Comparison of ENCODE assay signal across 8 mouse cellular contexts in the genomic region with DNA sequence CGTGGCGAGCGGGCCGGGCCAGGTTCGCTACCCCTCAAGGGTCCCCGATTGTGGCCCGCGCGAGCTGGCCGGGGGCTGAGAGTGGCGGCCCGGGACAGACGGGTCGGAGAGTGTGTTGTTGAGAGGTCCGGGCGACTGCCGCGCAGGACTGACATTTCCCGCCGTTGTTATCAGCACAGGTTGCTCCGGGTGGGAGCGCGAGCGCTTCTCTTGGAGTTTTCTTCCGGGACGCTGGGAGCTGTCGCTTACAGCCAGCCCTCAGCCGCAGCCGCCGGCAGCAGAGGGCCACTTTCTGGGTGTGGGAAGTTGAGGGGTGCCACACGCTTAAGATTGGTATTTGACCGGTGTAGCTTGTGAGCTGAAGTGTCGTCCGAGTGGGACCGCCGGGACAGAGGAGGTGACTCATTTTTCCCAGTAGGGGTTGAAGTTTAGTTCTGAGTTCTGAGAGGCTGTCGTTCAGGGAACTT. TPM values are rescaled to one million over a fixed set of nuclear protein-coding genes. Genes with fewer than 3 reads are reported as not detected.
DNase-seq lines count a peak whose midpoint lies in the region; ATAC-seq and TF ChIP-seq lines count a peak whose summit lies in the region.

No protein-coding gene starts in this region.

- H3K4me1 ChIP-seq in ES-Bruce4 (ENCODE audit: control insufficient read depth, insufficient read depth, low read length) = no peaks in the 10 kb centered on the region
- peaks cover 4% of the 10 kb centered on the region for H3K4me1 ChIP-seq in small intestine, adult 2 months (ENCODE audit: control insufficient read depth, insufficient read depth, insufficient read length, low read length)

- ATAC-seq in megakaryocyte, adult 5-6 weeks (ENCODE audit: poor library complexity, severe bottlenecking) = peak; percentile 8

- no peak for TF ChIP-seq EP300 in ES-Bruce4 (IDR thresholded peaks at IDR 0.05; ENCODE audit: insufficient read depth, low read depth, low read length)

- H3K9me3 ChIP-seq in ES-Bruce4 (replicated peaks; ENCODE audit: control insufficient read depth, insufficient read depth, low read length, poor library complexity, severe bottlenecking) = no peaks in the 10 kb centered on the region

- H3K36me3 ChIP-seq in ES-Bruce4 (ENCODE audit: control insufficient read depth, insufficient read depth, low read length, poor library complexity, severe bottlenecking) = peaks cover 22% of the 10 kb centered on the region
- peaks cover 13% of the 10 kb centered on the region for H3K36me3 ChIP-seq in small intestine, adult 2 months (ENCODE audit: control insufficient read depth, insufficient read depth, low read length)

- H3K27ac ChIP-seq in ES-Bruce4 (ENCODE audit: insufficient read depth, low read length) = no peak overlapping the region
- H3K27ac ChIP-seq in left cerebral cortex, adult 2 months = peak overlapping the region; percentile 95
- H3K27ac ChIP-seq in small intestine, adult 2 months (ENCODE audit: insufficient read depth, low read depth, low read length) = peak overlapping the region; percentile 38; the same call in 1 of the 2 replicates

- H3K27me3 ChIP-seq in ES-Bruce4 (ENCODE audit: control insufficient read depth, insufficient read depth, low read length, poor library complexity, severe bottlenecking) = no peaks in the 10 kb centered on the region
- no peaks in the 10 kb centered on the region for H3K27me3 ChIP-seq in small intestine, adult 2 months (ENCODE audit: control insufficient read depth, insufficient read depth, low read length)

- WGBS in small intestine, adult 2 months = under 1% methylated on average over 37 of the region's 37 CpGs

- peak overlapping the region; percentile 98 for H3K9ac ChIP-seq in ES-Bruce4 (ENCODE audit: low read depth, poor library complexity, severe bottlenecking)

- TF ChIP-seq CTCF in ES-Bruce4 (IDR thresholded peaks at IDR 0.05; ENCODE audit: low read depth, low read length) = no peak
- no peak for TF ChIP-seq CTCF in left cerebral cortex, adult 2 months (IDR thresholded peaks at IDR 0.05)
- no peak for TF ChIP-seq CTCF in small intestine, adult 2 months (IDR thresholded peaks at IDR 0.05; ENCODE audit: extremely low read depth, insufficient read length, insufficient replicate concordance, low read depth, low read length)

- H3K4me3 ChIP-seq in ES-Bruce4 (ENCODE audit: low read depth, low read length) = peak overlapping the region; percentile 93
- H3K4me3 ChIP-seq in left cerebral cortex, adult 2 months = peak overlapping the region; percentile 95
- H3K4me3 ChIP-seq in small intestine, adult 2 months (ENCODE audit: low read depth, low read length) = peak overlapping the region; percentile 74

- TF ChIP-seq POLR2A in ES-Bruce4 (IDR thresholded peaks at IDR 0.05; ENCODE audit: insufficient read depth, low read length) = no peak
- TF ChIP-seq POLR2A in small intestine, adult 2 months (IDR thresholded peaks at IDR 0.05; ENCODE audit: low read depth, low read length) = no peak

- intact Hi-C loops in heart, postnatal 14 days (cut with DNase I) = loop anchor here (2.0 kb wide), 1 partner anchor 242 kb away; no protein-coding TSS in a partner anchor
- intact Hi-C loops in left cerebral cortex, adult 2 months (cut with DNase I) = no loop called here

- DNase-seq in adrenal gland, adult 18-20 months (ENCODE audit: low spot score in 2 of 2) = peak; percentile 51 to 53
- no peak for DNase-seq in adrenal gland, adult 2 months
- DNase-seq in embryo, embryonic 11 days = peak; percentile 47
- DNase-seq in heart, postnatal 14 days = peak; percentile 42 to 43
- no peak for DNase-seq in left cerebral cortex, adult 2 months (ENCODE audit: extremely low spot score in 1 of 2, low spot score in 2 of 2)

RNA-seq across cellular contexts. Expression of a gene that starts 0.6 kb away (rescaled TPM):
- total RNA-seq in adrenal gland, adult 18-20 months (2021) = 100 to 1,000 TPM; 142 to 151 TPM
- total RNA-seq in adrenal gland, adult 2 months (2021) = 100 to 1,000 TPM; 142 to 155 TPM
- polyA plus RNA-seq in adrenal gland, adult 2 months (2012; rRNA removed) = 16.6 and 19.9 TPM in 2 replicates
- 261 TPM in 2 replicates for polyA plus RNA-seq in ES-Bruce4 (2011; ENCODE audit: insufficient read depth, insufficient read length, low read depth, missing spikeins)
- total RNA-seq in heart, postnatal 14 days (2021) = 100 to 1,000 TPM; 102 to 103 TPM
- total RNA-seq in left cerebral cortex, adult 2 months (2021) = 100 to 1,000 TPM; 102 to 103 TPM
- total RNA-seq in megakaryocyte, adult 5-6 weeks (2015) = 62.0 and 67.1 TPM in 2 replicates
- 38.8 and 73.4 TPM in 2 replicates for total RNA-seq in megakaryocyte, adult 5-6 weeks (2017)
- polyA plus RNA-seq in small intestine, adult 2 months (2012; rRNA removed) = 13.1 and 24.9 TPM in 2 replicates

RNA-seq across cellular contexts. Expression of a gene that starts 46.0 kb away (rescaled TPM):
- 100 to 1,000 TPM; 115 to 123 TPM for total RNA-seq in adrenal gland, adult 18-20 months (2021)
- 100 to 1,000 TPM; 131 to 142 TPM for total RNA-seq in adrenal gland, adult 2 months (2021)
- 45.7 and 53.3 TPM in 2 replicates for polyA plus RNA-seq in adrenal gland, adult 2 months (2012; rRNA removed)
- 344 and 357 TPM in 2 replicates for polyA plus RNA-seq in ES-Bruce4 (2011; ENCODE audit: insufficient read depth, insufficient read length, low read depth, missing spikeins)
- total RNA-seq in heart, postnatal 14 days (2021) = 10 to 100 TPM; 85.8 to 99.0 TPM
- total RNA-seq in left cerebral cortex, adult 2 months (2021) = 100 to 1,000 TPM; 132 to 135 TPM
- total RNA-seq in megakaryocyte, adult 5-6 weeks (2015) = 350 and 374 TPM in 2 replicates
- total RNA-seq in megakaryocyte, adult 5-6 weeks (2017) = 194 and 212 TPM in 2 replicates
- polyA plus RNA-seq in small intestine, adult 2 months (2012; rRNA removed) = 28.6 and 54.4 TPM in 2 replicates

RNA-seq across cellular contexts. Expression of a gene that starts 47.8 kb away (rescaled TPM):
- 1 to 10 TPM; 1.5 to 2.0 TPM for total RNA-seq in adrenal gland, adult 18-20 months (2021)
- 1 to 10 TPM; 1.5 to 3.1 TPM for total RNA-seq in adrenal gland, adult 2 months (2021)
- polyA plus RNA-seq in adrenal gland, adult 2 months (2012; rRNA removed) = 5.8 TPM in 2 replicates
- 0.96 and 1.3 TPM in 2 replicates for polyA plus RNA-seq in ES-Bruce4 (2011; ENCODE audit: insufficient read depth, insufficient read length, low read depth, missing spikeins)
- total RNA-seq in heart, postnatal 14 days (2021) = 1 to 10 TPM in 1 of 2 experiments, under 1 TPM in 1; 0.98 to 1.1 TPM
- 100 to 1,000 TPM; 329 to 334 TPM for total RNA-seq in left cerebral cortex, adult 2 months (2021)
- total RNA-seq in megakaryocyte, adult 5-6 weeks (2015) = 2.0 and 3.2 TPM in 2 replicates
- 3.3 and 4.5 TPM in 2 replicates for total RNA-seq in megakaryocyte, adult 5-6 weeks (2017)
- polyA plus RNA-seq in small intestine, adult 2 months (2012; rRNA removed) = 0.51 and 1.5 TPM in 2 replicates

RNA-seq across cellular contexts. Expression of a gene that starts 51.2 kb away (rescaled TPM):
- 10 to 100 TPM; 13.6 to 15.9 TPM for total RNA-seq in adrenal gland, adult 18-20 months (2021)
- 10 to 100 TPM; 14.4 to 20.7 TPM for total RNA-seq in adrenal gland, adult 2 months (2021)
- polyA plus RNA-seq in adrenal gland, adult 2 months (2012; rRNA removed) = 2.7 and 3.8 TPM in 2 replicates
- polyA plus RNA-seq in ES-Bruce4 (2011; ENCODE audit: insufficient read depth, insufficient read length, low read depth, missing spikeins) = 27.8 and 31.0 TPM in 2 replicates
- 10 to 100 TPM; 19.2 to 19.3 TPM for total RNA-seq in heart, postnatal 14 days (2021)
- total RNA-seq in left cerebral cortex, adult 2 months (2021) = 10 to 100 TPM; 47.8 to 51.7 TPM
- 3.9 and 4.1 TPM in 2 replicates for total RNA-seq in megakaryocyte, adult 5-6 weeks (2015)
- total RNA-seq in megakaryocyte, adult 5-6 weeks (2017) = 6.0 and 7.5 TPM in 2 replicates
- 0.90 and 1.6 TPM in 2 replicates for polyA plus RNA-seq in small intestine, adult 2 months (2012; rRNA removed)

Comparison
In these comparisons a context has a peak if more than half of its experiments do, and no peak if none do; other contexts are left out.
1. DNase-seq: peak in adrenal gland, adult 18-20 months (2 of 2), embryo, embryonic 11 days (single experiment) and heart, postnatal 14 days (2 of 2); none in adrenal gland, adult 2 months (single experiment) and left cerebral cortex, adult 2 months (0 of 2).
2. RNA of a gene that starts 47.8 kb away (total RNA-seq): 329 to 334 TPM in left cerebral cortex, adult 2 months; 2.0 to 4.5 TPM in megakaryocyte, adult 5-6 weeks, 1.5 to 3.1 TPM in adrenal gland, adult 2 months, 1.5 to 2.0 TPM in adrenal gland, adult 18-20 months and 0.98 to 1.1 TPM in heart, postnatal 14 days; every median in the first group is over 10 times any median in the second.
3. Peak in every context shown above with its lines, with median percentiles within 50 percentile points of each other: H3K4me3 ChIP-seq.